Mouse (Mus musculus) brain, embryonic 14.5 days (tissue): ENCODE data around the gene Bbs9.

ENCODE experiments used
- CTCF ChIP-seq: fragments of 200-500 bp; IDR thresholded peaks from 2 replicates; pipeline ENCODE4 v1.5.1; 2012; ENCODE audit warnings: inconsistent platforms, mild to moderate bottlenecking, moderate library complexity, borderline replicate concordance; ENCODE audit not compliant: insufficient read depth, insufficient read length; ENCODE audit errors: extremely low read depth
- POLR2A ChIP-seq: fragments of 200-500 bp; IDR thresholded peaks from 2 replicates; pipeline ENCODE4 v1.6.1; 2012; ENCODE audit warnings: mild to moderate bottlenecking, inconsistent platforms, borderline replicate concordance; ENCODE audit not compliant: poor library complexity, insufficient read depth, insufficient read length, severe bottlenecking; ENCODE audit errors: extremely low read depth

DNA sequence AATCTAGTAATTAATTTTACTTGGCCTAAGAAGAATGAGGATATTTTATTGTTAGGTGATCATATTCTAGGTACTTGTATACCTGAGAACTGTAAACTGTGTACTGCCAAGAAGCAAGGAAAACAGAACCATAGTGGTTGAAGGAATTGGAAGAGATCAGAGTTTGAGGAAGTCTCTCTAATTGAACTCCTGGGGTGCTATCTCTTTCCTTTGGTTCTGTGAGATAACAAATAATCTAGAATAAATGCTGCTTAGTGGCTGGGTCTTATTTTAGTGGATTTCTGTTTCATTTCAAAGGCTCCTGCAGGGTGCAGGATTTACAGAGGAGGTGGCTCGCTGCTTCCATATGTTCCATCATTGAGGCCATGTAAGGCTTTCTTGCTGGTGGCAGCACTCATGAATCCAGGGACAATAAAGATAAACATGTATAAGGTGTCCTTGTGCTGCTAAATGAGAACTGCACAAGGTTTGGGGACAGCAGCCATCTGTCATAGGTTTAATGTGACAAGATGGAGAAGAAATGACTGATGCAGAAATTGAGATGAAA lies 226.6 kb downstream of the Bbs9 start:
- TF ChIP-seq CTCF (no peak), POLR2A (no peak)
